Mouse (Mus musculus) T-helper 17 cell (primary cell): ENCODE data around the gene Adgre5.

Source experiments
- in situ Hi-C, 2 experiments: fragments of 300-600 bp; cut with MboI, MseI; formaldehyde crosslinking; loops; 1 replicate in 1 of 2; 2 replicates in 1 of 2; pipeline ENCODE4 v1.15.1; 2025; ENCODE audit warnings: high pct_unique_total_duplicates in 2 of 2

The Adgre5 gene

DNA sequence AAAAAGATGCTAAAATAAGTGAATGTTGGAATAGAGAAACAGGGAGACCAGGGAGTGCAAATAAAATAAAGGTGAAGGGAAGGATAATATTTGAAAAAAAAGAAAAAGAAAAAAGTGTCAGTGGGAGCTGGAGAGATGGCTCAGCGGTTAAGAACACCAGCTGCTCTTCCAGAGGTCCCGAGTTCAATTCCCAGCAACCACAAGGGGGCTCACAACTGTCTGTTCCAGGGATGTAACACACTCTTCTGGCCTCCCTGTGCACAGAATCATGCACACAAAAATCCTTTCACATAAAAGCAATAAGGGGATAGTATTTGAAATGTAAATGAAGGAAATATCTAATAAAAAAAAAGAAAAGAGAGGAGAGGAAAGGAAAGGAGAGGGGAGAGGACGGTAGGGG is 13.0 kb upstream of the Adgre5 start:
- in situ Hi-C loops = no loop called here

- in situ Hi-C loops = loop anchor here in 1 of 2 experiments (10.0 kb wide), 1 partner anchor 304 kb away; no protein-coding TSS in a partner anchor
Observed at GRCm38 (mm10) chr8:83749265-83749664, 8.1 kb upstream of the Adgre5 start.

- in situ Hi-C loops = loop anchor here in 1 of 2 experiments (10.0 kb wide), 1 partner anchor 304 kb away; no protein-coding TSS in a partner anchor
Observed at GRCm38 (mm10) chr8:83748708-83749107, 7.6 kb upstream of the Adgre5 start.

GRCm38 (mm10) chr8:83747661-83748346 is 6.7 kb upstream of the Adgre5 start:
- in situ Hi-C loops = loop anchor here in 1 of 2 experiments (10.0 kb wide), 1 partner anchor 303 kb away; no protein-coding TSS in a partner anchor

DNA sequence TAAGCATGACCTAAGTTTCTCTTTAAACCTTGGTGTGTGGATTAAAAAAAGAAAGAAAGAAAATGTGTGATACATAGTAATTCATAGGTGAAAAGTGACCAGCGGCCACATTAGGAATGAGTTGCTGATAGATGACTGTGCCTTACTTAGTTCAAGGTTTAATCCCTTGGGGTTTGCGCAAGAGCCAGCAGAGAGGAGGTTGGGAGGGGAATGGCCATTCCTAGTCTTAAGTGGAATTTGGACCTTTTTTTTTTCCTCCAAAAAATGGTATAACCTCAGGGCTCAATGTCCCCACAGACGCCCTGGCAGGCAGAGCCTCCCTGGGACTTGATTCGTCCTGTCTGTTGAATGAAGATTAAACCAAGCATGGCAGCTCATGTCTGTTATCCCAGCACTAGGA is 2.9 kb upstream of the Adgre5 start:
- in situ Hi-C loops = loop anchor here in 1 of 2 experiments (10.0 kb wide), 1 partner anchor 299 kb away; no protein-coding TSS in a partner anchor

GRCm38 (mm10) chr8:83742968-83743367 is 1.8 kb upstream of the Adgre5 start:
- in situ Hi-C loops = loop anchor here in 1 of 2 experiments (10.0 kb wide), 1 partner anchor 298 kb away; no protein-coding TSS in a partner anchor

DNA sequence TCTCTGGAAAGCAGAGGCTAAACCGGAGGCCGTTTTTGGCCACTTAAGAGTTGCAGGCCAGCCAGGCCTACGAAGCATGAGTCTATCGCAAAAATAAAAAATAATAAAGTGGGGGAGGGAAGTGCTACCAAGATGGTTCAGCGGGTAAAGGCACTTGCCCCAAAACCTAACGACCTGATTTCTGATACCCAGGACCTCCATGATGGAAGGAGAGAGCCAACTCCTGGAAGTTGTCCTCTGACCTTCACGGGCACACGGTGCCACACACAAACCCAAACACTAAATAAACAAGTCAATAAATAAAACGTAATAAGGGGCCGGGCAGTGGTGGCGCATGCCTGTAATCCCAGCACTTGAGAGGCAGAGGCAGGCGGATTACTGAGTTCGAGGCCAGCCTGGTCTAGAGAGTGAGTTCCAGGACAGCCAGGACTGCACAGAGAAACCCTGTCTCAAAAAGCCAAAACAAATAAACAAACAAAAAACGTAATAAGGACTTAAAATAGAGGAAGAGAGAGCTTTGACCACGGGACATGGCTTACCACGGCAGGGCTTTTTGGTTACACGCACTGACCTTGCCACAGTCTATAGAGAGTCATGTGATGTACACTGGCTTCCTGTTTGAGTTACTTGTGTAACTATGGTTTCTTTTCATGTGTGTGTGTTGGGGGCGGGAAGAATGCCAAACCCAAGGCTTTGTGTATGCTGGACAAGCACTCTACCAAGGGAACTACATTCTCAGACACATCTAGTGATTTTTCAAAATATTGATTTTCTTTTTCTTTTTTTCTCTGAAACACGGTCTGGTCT is 926 bp upstream of the Adgre5 start:
- in situ Hi-C loops = loop anchor here in 1 of 2 experiments (10.0 kb wide), 1 partner anchor 297 kb away; no protein-coding TSS in a partner anchor

- in situ Hi-C loops = loop anchor here in 1 of 2 experiments (10.0 kb wide), 1 partner anchor 296 kb away; no protein-coding TSS in a partner anchor
Observed at GRCm38 (mm10) chr8:83740586-83740975, 545 bp downstream of the Adgre5 start.

- in situ Hi-C loops = loop anchor here in 1 of 2 experiments (10.0 kb wide), 1 partner anchor 295 kb away; no protein-coding TSS in a partner anchor
Observed at GRCm38 (mm10) chr8:83739711-83740468, 1.2 kb downstream of the Adgre5 start.

GRCm38 (mm10) chr8:83738949-83739710 is 2.0 kb downstream of the Adgre5 start:
- in situ Hi-C loops = no loop called here

DNA sequence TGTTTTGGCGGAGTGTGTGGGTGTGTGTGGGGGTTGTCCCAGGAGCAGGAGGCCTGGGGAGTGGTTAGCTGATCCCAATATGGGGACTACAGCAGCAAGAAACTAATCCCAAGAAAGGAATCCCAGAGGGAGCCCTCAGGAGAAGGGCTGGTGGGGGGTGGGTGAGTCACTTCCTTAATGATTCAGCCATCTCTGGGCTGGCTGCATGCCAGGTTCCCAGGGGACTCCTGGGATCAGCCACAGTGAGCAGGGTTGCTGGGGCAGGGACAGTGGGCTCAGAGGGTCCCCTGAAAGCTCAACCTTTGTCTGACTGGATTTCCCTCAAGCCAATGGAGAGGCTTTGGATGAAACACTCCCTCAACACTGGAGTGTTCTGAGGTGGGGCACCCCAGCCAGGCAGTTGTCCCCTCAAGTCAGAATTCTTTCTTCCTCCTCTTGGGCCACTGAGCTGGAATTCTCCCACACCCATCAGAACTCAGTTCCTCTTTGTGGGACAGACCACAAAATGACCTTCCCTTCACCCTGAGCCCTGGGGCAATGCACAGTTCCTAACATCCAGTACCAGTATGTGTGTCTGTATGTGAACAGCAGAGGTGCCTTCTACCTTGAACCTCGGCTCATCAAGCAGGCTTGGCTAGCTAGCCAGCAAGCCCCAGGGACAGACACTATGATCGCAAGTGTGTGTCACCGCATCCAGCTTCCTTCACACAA is 3.1 kb downstream of the Adgre5 start:
- in situ Hi-C loops = no loop called here

GRCm38 (mm10) chr8:83737346-83737745 is 3.8 kb downstream of the Adgre5 start:
- in situ Hi-C loops = no loop called here

GRCm38 (mm10) chr8:83736681-83737080 is 4.4 kb downstream of the Adgre5 start:
- in situ Hi-C loops = no loop called here

DNA sequence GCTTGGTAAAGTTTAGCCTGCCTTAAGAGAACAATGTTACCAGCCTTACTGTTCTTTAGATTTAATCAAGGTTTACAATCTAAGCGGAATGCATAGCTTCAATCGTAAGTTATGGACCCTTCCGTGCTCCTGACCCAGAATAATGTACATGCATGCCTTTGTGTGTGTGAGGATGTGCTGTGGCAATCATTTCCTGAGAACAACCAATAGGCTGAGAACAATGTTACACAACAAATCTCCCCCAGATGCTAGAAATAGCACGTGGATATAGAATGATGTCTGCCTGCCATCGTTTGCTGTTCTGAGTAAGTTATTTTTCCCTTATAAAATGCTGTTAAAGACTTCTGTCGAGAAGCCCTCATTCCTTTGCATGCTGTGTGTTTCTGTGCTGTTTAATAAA is 8.2 kb downstream of the Adgre5 start:
- in situ Hi-C loops = loop anchor here in 1 of 2 experiments (5.0 kb wide), 1 partner anchor 164 kb away; no protein-coding TSS in a partner anchor

GRCm38 (mm10) chr8:83731906-83732305 is 9.2 kb downstream of the Adgre5 start:
- in situ Hi-C loops = loop anchor here in 1 of 2 experiments (5.0 kb wide), 1 partner anchor 165 kb away; no protein-coding TSS in a partner anchor

- in situ Hi-C loops = no loop called here
Observed at GRCm38 (mm10) chr8:83729009-83729807, 11.9 kb downstream of the Adgre5 start.

DNA sequence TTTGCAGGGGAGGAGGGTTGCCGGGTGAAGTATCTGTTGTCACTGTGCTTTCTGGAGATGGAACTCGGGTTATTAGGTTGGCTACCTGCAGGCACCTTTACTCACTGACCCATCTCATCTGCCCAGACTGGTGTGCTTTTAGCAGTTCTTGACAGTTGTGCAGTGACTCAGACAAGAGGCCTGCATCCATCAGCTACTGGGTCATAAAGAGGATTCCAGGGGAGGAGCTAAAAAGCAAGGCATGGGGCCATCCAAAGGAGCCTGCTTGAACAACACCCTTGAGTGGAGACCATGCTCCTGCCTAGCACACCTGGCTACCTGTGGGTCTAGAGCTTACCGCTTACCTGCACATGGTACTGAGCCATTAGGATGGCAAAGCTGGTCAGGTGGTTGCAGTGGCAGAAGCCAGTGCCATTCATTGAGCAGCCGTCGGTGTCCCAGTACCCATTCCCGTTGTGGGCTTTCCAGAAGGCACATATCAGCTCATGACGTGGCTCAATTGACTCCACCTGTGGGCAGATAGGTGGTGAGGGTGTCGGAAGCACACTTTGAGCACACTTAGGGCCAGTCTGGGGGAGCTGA is 15.5 kb downstream of the Adgre5 start:
- in situ Hi-C loops = no loop called here

DNA sequence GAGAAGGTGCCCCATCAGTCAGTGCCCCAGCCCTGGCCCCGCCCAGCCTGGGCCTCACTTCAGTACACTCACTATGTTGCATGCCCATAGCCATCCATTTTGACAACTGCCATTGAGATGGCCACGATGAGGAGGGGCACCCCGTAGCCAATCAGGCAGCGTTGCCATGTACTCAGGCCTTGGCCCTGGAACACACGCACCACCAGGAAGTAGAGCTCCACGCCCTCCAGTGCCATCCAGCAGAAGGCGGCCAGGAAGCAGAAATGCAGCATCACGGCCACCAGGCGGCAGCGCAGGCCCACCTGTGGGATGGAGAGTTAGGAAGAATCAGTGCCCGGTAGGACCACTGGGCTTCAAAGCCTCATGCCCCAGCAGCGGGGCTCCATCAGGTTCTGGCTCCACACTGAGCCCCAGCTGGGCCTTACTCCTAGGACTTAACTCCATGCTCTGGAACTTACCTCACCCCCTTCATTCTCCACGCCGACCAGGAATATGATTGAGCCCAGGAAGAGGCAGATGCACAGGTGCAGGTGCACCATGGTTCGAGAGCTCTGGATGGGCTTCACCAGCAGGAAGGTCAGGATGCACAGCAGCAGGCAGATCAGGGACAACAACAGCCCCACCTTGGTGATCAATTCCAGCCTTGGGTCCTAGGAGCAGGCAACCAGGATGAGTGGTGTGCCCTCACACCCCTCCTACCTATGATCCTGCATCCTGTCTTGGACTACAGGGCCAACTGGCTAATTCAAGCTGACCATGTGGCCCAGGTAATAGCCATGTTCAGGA is 16.2 kb downstream of the Adgre5 start:
- in situ Hi-C loops = loop anchor here in 1 of 2 experiments (5.0 kb wide), 1 partner anchor 57 kb away; no protein-coding TSS in a partner anchor
